Mouse (Mus musculus) frontal cortex, postnatal 25 days (tissue): ENCODE data around the gene 4921539E11Rik.

Experiments used
- DNase-seq, 2 experiments: peaks; one replicate each; pipeline ENCODE4 v3.0.0; 2022; ENCODE audit warnings: low spot score in 2 of 2

Gene 4921539E11Rik

DNA sequence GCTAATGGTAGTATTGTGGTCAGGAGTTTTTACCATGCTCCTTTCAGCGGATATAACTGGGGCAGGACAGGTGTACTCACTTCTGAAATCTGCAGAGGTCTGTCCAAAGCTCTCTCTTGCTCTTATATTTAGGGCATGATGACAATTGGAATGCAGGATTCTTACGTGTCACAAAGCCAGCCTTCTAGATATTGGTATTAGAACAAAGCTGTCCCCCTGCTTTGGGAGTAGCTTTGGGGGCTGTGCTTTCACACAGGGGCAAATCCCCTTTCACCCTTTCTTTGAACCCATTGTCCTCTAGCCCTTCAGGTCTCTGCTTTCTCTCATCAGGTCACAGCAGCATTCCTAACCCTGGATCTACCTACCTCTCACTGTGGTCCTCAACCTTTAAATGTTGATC, at the start of gene 4921539E11Rik:
4921539E11Rik (minus strand) TSS at position 101 of the 400 bp plus-strand sequence.
- DNase-seq, result no peak

DNA sequence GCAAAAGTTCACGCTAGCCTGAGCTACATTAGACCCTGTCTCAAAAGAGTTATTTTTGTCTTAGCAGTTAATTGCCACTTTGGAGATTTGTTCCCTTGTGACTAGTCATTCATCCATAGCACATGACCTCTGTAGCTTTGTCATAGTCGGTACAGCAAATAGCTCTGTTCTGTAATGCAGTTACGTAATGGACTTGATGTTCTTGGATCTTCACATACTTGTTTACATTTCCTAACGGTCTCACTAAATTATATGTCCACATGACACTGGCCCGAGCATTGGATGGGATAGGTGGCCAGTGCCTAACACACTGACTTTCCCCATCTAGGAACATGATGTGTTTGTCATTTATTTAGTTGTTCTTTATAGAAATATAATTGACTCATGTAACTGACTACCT, 44.5 kb upstream of the 4921539E11Rik start:
- no peak for DNase-seq

DNA sequence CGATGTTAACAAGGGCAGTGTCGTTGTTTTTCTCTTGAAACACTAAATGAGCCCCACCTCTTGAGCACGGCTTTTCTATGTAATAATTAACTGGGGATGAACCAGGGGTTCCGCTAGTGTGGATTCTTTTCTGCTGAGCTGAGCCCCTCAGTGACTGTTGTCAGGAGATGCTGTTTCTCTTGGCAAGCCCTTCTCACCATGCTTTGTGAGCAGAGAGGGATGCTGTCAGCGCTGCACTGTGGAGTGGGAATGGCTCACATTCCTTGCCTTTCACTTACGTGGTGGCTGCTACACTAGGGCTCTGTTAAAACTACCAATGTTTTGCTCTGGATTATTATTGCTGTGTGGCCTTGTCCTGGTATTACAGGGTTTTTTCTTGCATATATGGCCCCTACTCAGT, 38.7 kb upstream of the 4921539E11Rik start:
- DNase-seq, result no peak

DNA sequence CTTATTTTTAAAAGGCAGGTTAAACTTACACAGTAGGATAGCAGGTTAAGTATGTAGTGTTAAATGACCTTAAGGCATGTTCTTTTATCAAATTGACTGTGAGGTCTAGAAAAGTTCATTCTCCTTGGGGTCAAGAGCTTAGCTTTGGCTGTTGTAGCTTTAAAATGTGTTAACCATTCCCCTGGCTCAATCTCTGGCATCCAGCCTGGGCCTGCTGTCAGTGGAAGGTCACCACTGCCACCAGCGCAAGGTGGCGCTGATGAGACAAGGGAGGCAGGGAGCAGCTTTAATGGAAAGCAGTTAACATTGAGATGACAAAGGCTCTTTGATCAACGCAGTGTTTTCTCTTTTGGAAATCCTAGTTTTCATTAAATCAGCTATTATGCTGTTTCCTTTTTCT, 36.3 kb upstream of the 4921539E11Rik start:
- DNase-seq, result no peak

DNA sequence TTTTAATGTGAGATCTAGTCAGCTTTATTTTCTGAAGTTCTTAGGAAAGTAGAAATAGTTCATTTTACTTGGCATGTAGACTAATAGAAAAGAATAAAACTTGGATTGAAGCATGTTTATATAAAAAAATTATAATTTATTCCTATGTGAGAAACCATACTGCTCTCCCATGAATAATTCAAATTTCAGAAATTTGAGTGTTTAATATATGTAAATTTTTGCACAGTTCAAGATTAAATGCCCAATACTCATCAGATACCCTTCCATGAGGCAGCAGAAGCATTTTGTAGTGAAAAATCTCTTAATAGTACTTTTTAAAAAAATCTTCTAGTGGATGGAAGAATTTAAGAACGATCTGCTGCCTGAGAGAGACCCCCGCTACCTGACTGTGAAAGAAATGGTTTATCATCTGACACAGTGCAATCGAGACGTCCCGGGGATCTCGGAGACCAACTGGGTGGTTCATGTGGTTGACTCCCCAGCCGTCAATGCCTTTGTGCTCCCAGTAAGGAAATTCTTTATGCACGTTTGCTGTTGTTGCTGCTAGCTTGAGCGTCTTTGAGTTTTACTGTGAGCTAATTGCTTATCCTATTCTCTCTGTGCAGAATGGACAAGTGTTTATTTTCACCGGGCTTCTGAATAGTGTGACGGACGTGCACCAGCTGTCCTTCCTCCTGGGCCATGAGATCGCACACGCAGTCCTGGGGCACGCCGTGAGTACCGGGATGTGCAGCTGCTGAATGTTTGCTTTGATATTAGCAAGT, 34.2 kb upstream of the 4921539E11Rik start:
- no peak for DNase-seq

DNA sequence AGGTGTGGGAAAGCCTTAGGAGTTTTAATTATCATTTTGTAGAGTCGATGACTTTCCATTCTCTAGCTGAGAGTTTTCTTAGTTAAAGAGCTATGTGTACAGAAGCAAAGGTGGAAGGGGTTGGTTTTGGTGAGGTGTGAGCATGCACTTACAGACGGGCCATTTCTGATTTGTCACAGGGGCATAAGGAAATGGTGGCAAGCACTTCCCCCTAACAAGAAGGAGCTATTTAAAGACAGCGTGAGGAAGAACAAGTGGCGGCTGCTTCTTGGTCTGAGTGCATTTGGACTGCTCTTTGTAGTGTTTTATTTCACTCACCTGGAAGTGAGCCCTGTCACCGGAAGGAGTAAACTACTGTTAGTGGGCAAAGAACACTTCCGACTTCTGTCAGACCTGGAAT, 30.8 kb upstream of the 4921539E11Rik start:
- DNase-seq, result no peak

DNA sequence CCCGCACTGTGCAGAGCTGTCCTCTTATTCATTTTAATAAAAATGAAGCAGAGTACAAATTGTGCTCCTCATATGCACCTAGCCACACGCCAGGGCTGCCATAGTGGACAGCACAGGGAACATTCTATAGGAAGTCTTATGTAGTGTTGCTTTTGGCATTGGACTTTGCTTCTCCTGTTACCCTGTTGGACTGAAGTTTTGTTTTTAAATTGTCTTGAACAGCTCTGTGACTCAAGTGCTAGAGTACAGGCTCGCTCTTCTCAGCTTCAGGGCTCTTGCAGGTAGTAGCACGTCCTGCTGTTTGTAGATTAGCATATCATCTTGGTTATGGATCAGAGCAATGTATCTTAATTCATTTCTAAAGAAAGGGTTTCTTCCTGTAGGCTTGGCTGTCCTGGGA, 25.2 kb upstream of the 4921539E11Rik start:
- DNase-seq, result no peak

DNA sequence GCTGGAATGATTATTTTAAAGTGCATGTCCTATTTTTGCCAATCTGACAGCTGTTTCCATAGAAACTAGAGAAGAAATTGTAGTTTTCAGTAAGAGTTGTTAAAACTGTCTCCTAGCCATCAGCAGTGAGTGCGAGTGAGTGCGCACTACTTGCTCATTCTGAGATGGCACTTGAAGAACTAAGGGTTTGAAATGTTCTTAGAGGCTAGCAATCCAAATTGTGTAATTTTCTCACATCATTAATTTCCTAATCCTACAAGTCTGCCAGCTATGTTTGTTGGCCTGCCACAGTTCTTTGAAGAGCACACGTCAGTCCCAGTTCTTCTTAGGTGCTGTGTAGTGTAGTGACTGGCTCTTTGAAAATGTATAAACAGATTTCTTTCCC, 23.9 kb upstream of the 4921539E11Rik start:
- no peak for DNase-seq

DNA sequence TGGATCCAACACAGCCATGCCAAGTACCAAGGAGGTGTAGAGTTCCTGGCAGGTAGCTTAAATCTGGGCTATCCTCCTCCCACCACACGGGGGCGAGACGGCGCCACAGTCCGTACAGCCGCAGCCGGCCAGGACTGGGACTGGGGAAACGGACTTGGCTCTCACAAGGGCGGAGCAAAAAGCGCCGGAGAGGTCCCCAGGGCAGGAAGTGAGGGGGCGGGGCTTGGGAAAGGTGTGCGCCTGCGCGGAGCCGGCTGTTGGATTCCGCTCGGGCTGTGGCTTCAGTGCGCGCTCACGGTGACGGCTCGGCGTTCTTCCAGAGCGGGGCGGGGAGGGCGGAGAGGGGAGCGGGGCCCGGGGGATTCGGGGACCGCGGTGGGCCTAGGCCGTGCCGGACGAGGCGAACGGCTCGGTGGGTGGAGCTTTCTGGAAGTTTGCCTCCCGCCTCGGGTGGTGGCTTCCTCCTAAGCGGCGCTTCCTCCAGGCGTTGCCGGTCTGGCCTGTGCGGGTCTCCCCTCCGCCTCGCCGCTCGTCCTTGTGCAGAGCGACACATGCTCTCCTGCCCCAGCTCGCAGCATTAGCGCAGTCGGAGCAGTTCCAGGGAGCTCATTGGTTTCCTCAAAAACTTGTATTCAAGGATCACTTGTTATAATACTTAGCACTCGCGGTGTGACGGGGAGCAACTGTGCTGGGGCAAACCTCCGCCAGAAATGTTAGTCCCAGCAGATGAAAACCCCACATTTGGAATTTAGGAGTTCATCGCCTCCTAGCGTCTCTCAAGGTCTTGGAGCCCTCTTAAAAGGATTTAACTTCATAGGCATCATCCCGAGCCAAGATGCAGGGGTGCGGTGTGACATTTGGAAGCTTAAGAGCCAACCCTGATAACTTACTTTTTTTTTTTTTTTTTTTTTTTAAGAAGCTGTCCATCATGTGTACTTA, 23.2 kb upstream of the 4921539E11Rik start, which contains the start of gene Oma1:
Oma1 (plus strand) TSS at position 226 of the 939 bp plus-strand sequence.
- DNase-seq, result peak; percentile 85 to 95

DNA sequence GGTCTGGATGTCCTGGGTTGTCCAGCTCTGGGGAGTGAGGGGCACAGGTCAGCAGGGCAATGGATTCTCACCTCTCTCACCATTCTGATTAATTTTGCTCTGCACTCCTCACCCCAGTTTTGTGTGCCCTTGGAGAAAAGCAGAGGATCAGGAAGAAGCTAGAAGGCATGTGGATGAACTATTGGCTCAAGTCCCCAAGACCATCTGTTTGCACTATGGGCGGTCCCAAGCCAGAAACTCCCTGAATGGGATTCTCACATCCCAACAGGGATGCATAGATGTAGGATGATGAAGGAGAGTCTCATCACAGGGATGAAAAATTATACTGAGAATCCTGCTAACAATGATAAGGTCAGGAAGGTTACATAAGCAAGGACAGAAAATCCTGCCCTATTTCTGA, 13.2 kb upstream of the 4921539E11Rik start:
- DNase-seq, result no peak

DNA sequence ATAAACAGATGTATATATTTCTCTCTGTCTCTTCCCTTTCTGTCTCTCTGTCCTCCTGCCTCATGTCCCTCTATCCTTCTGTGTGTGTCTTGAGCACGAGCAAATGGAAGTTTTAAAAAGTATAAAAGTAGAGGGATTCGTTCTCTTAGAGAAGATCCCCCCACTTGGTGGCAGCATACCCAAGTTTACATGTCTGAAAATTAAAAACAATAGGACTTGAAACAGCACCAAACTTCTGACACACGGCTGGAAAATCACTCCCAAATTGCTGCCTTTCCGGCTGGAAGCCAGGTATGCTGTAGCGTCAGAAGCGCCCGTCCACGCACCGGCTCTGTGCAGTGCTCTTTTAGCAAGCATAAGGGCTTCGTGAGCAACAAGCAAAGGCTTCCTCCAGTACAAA, 8.7 kb upstream of the 4921539E11Rik start:
- DNase-seq, result no peak

DNA sequence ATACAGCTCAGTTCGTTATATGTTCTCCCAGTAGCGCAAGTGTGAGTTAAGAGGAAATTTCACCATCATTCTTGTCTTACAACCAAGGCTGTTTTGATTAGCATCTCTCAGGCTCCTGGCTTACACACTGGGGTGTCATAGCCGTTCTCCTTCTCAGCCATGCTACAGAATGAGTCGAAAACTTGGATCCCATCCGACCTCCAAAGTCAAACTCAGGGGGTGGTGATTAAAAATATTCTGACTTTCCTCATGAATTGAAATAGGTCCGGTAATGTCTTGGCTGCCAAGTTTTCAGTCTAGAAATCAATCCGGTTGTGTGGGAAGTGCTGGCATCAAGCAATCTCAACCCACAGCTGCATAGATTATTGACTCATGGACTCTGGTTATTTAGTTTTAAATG, 2.3 kb downstream of the 4921539E11Rik start:
- no peak for DNase-seq

DNA sequence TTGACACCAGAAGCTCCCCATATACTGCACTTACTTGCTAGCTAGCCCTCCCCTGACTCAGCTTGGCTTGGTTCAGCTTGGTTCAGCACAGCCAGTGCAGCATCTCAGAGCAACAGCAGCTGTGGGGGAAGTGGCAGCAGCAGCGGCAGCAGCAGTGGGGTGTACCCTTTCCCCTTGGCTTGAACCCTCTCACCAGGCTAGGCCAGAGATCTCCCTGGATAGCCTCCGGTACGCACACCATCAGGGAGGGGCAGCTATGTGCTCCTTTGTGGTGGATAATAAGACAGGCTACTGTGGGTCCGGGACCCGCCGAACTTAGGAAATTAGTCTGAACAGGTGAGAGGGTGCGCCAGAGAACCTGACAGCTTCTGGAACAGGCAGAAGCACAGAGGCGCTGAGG, 17.6 kb downstream of the 4921539E11Rik start:
- no peak for DNase-seq

DNA sequence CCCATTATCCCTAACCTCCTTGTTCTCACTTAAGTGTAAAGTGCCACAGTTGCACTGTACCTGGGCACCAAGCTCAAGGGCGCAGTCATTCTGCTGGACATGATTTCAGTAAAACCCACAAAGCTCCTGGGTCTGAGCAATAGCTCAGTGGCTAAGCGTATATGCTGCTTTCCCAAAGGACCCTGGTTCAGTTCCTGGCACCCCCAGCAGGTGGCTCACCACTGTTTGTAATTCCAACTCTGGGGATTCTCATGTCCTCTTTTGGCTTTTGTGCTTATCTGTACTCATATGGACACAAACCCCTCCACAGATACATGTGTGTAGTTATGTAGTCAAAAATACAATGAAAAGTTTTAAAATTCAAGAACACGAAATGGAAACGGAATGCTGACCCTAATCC, 21.3 kb downstream of the 4921539E11Rik start:
- no peak for DNase-seq

DNA sequence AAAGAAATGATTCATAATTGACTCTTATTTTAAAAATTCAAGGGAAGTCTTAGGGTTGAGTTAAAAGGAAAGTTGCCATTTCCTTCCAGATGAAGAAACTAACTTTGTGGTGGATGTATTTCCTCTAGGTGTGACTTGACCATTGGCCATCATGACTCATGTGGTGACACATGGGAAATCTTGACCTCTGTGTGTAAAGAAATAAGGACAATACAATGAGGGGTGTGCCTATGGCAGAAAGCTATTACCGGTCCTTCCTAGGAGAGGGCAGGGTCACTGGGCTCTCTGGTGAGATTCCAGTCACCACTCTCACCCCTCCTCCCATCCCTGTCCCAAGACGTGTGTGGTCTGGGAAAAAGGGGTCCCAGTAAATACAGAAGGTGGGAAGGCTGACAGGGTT, 25.5 kb downstream of the 4921539E11Rik start:
- no peak for DNase-seq

DNA sequence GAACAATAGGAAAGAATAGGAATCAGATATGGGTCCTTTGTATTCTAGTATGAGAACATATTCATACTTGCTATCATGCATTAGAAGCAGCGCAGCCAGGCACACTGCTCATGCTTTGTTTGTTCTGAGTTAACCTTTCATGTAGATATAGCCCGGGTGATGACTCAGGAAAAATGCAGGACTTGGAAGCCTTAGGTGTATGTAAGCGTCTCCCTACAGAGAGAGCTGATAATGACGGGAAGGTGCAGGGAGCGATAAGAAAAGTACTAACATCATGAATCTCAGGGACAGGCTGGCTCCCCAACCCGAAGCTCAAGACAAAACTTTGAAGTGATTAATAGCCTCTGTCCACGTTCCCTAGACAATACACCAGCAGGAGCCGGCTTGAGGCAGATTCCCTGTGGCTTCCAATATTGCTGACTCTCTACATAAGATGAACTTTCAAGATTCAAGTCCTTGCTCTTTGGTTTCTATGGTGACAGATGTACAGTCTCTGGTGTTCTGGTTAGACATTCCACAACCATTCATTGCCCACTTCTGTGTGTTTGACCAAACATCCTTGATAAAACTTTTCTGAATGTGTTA, 26.8 kb downstream of the 4921539E11Rik start:
- DNase-seq, result no peak

DNA sequence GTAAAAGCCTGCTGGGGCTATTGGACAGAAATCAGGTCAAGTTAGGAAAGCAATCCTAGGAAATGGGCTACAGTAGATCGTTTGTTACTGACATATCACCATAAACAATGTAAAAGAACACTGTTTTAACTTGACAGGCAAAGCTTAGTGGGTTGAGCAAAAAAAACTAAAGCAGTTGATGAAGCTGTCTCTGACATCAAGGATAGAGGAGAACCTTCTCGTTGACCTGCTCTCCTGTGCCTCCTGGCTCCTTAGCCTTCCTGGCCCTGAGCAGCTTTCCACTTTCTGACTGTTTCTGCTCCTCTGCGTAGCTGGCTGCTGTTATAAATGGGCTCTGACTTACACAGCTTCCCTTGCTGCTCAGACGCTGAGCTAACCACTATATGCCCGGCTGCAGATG, 27.3 kb downstream of the 4921539E11Rik start:
- no peak for DNase-seq

DNA sequence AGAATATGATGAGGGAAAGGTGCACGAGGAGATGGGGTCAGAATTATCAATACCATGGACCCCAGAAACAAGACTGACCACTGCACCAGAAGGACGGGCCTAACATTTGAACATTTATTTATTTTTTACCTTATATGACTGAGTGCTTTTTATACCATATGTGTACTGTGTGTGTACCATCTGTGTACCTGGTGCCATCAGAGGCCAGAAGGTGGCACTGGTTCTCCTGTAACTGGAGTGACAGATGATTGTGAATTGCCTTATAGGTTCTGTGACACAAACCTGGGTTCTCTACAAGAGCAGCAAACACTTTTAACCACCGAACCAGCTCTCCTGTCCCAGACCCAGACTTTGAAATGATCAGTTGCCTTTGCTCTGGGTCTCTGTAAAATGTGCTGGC, 31.8 kb downstream of the 4921539E11Rik start:
- DNase-seq, result no peak

DNA sequence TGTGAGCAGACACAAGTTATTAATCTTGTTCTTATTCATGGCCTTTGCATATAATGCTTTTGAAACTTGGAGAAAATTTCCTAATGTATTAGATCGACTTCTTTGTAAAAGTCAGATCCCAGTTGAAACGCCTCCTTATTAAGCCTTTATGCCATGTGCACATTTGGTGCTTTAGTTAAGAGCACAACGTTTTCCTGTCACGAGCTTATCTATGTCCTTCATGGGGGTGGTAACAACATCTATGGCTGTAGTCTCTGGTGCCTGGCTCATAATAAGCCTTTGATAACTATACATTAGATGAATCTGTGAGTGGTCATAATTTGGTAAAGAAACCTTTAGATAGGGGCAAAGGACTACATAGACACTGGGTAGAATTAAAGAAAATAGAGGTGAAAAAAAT, 36.8 kb downstream of the 4921539E11Rik start:
- no peak for DNase-seq

DNA sequence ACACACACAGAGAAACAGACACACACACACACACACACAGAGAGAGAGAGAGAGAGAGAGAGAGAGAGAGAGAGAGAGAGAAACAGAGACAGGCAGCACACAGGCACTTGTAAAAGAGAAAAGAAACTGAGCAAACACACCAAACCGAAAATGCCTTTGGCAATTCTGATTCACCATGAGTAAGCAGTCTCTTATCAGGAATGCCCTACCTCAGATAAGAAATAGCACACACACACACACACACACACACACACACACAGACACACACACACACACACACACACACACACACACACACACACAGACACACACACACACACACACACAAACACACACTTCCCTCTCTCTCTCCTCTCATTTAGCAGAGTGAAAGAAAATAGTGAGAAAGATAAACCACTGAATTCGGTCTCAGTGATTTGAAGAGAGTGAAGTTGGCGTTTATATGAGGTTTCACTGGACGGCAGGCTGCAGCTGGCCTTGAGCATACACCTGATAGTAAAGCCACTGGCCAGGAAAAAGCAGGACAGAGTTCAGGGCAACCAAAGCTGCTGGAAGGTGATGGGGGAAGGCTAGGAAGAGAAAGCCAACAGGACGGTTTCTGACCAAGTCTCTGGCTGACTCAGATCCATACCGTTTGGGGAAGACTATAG, 41.1 kb downstream of the 4921539E11Rik start:
- DNase-seq, result no peak

DNA sequence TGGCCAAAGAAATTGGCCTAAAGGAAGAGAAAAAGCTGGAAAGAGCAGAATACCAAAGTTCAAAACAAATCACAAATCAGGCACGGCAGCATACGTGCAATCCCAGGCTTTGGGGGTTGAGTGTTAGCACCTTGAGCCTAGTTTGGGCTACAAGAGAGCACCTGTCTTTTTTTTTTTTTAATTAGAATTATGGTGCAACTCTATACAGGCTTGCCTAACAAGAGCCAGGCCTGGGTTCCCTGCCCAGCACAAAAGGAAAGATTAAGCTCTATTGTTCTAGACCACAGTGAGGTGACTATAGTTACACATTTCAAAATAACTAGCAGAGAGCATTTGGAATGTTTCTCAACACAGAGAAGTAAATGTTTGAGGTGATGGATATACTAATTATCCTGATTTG, 42.9 kb downstream of the 4921539E11Rik start:
- DNase-seq, result no peak

DNA sequence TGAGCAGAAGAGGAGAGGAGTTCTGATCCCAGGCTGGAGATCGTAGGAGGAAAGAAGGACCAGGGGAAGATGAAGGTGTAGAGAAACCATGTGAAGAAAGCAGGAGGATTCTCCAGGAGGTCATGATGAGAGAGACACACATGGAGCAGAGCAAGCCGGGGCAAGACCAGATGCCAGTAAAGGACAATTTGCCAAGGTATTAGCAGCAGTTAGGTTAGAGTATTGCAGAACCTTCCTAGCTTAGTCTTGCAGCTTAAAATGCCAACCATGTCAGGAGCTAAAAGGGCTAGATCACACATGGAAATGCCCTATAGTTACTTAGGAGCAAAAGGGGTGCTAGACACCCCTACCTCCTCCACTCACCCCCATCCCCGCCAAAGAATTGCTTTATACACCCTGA, 43.4 kb downstream of the 4921539E11Rik start:
- DNase-seq, result no peak
